Mouse (Mus musculus) fibroblast of lung, adult 2 months (primary cell): Measurements from ENCODE around the gene Rassf5.

ENCODE experiments used
- DNase-seq: peaks from one replicate; pipeline ENCODE4 v3.0.0-alpha.2; 2011; ENCODE audit warnings: low read depth

Gene Rassf5

DNA sequence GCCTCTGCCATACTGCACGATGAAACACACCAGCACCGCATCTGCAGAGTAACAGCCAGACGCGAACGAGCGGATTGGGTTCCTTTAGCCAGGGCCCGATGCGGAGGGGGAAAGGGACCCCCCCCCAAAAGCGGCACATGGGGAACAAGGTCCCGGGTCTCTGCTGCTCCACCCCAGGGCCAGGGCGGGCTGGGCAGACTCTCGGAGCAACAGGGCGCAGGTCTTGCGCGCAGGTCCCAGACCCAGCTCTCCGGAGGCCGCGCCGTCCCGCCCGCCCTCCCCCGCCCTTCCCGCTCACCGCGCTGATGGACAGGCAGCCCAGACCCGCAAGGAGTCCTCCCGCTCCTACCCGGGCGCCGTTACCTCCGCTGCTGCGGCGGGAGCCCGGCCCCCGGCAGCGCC lies 107.3 kb downstream of the Rassf5 start:
- no peak for DNase-seq

DNA sequence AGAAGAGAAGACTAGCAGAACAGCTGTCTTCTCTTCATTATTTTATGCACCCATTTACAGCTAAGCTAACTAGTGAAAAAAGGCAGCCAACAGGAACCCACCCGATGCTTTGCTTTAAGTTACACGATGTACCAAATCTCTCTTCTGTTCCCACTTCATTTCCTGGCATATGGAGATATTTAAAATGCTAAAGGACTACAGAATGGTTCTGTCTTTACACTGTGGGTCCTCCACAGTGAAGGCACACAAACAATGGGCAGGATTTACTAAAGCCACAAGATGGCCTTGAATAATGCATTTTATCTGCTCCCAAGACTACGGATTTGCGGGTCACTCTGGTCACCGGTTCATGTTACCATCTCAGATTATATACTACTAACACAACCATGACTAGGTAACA lies 107.9 kb downstream of the Rassf5 start:
- DNase-seq, result no peak

DNA sequence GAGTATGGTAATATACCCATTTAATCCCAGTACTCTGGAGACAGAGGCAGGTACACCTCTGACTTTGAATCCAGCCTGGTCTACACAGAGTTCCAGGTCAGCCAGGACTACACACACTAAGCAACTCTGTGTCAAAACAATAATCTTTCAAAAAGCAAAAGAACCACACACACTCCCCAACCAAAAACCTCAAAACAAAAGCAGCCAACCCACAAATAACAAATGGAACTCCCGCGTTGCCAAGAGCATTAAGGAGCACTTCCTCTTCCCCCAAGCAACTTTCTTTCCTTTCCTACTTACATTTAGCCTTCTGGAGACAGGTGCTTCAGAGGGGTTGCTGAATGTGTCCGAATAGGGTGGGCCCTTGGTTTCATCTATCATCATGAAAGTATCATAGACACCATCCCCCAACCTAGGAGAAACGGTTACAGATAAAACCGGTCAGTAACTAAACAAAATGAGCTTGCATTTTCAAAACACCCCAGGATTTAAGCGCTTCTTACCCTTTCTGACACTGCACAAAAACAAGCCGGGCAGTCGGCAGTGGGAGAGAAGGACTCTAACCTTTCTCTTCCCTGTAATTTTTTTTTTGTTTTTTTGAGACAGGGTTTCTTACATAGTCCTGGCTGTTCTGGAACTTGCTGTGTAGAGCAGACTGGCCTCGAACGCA lies 109.0 kb downstream of the Rassf5 start:
- DNase-seq, result no peak

DNA sequence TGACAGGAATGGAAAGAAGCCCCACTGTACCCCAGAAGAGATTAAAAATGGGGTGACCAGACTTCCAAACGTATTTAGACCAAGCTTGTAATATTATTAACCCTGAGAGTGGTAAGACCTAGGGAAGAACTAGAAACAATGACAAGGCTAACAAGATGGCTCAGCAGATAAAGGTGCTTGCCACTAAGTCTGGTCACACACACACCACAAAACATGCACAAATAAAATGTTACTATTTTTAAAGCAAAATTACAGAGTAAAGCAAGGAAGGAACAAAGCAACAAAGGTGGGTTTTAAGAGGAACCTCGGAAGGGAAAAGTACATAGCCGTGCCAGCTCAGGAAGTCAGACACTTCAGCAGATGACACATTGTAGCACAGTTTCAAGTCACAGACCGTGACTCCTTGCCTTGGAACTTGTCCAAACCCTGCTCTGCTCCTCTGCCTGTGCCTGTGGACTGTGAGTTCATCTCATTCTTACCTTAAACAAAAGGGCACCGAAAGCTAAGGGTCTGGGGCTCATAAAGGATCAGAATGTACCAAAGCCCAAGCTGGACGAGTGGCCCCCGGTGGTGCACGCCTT lies 110.0 kb downstream of the Rassf5 start:
- no peak for DNase-seq

DNA sequence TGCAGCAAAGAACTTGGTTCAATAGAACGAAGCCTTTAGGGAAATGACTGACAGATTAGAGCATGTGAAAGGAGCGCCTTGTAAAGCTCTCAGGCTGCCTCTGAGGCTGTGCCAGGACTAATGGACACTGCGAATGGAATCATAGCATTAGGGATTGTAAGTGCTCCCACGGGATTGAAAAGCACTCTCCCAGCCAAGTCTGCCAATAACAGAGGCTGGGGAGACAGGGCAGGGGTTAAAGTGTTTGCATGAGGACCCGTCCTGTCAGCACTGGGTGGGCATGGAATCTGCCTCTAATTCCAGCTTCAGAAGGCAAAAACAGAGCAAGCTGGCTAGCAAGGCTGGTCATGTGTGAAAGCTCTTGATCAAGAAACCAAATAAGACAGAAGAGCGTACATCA lies 110.8 kb downstream of the Rassf5 start:
- no peak for DNase-seq
